Mouse (Mus musculus): ENCODE data around the gene Spaca4. TPM values are rescaled to one million over a fixed set of nuclear protein-coding genes. Genes with fewer than 3 reads are reported as not detected.

The Spaca4 gene
- polyA plus RNA-seq, 1 experiment from 2014 or later = not detected

GRCm38 (mm10) chr7:45697894-45698293 lies 27.7 kb downstream of the Spaca4 start:
- Histone ChIP-seq H3K36me3 (no peaks in the 10 kb centered on the region), H3K27me3 (peaks cover 36% of the 10 kb centered on the region), H3K9ac (replicated peaks) (no peak overlapping the region), H3K27ac (no peak overlapping the region), H3K4me2 (no peak overlapping the region), H3K4me1 (replicated peaks) (peaks cover 40% of the 10 kb centered on the region), H3K4me3 (replicated peaks) (no peak overlapping the region), H3K9me3 (no peaks in the 10 kb centered on the region)
- no peak for ATAC-seq (ENCODE audit: insufficient number of reproducible peaks, insufficient read depth, low FRiP score, low TSS enrichment, low read depth)
- WGBS = 83% methylated on average over 7 of the region's 7 CpGs

DNA sequence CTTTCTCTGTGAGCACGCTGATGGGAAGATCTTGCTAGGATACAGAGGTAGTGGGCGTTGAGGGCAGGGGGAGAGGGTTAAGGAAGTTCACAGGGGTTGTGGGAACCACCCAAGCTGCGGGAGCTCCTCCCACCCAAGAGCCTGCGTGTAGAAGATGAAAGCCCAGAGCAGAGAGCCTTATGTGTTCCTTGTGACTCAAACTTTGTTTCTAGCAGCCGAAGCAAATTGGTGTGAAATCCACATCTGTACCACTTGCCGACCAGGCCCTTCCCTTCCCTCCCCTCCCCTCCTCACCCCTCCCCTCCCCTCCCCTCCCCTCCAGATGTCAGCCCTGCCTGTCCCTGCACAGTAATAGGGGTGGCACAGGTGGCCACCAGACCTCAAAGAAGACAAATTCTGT lies 30.5 kb downstream of the Spaca4 start:
- Histone ChIP-seq H3K27ac (peak overlapping the region; percentile 80), H3K27me3 (peaks cover 24% of the 10 kb centered on the region), H3K9ac (replicated peaks) (no peak overlapping the region), H3K4me1 (replicated peaks) (peaks cover 25% of the 10 kb centered on the region), H3K4me3 (replicated peaks) (no peak overlapping the region), H3K9me3 (no peaks in the 10 kb centered on the region), H3K4me2 (no peak overlapping the region), H3K36me3 (no peaks in the 10 kb centered on the region)
- ATAC-seq (ENCODE audit: insufficient number of reproducible peaks, insufficient read depth, low FRiP score, low TSS enrichment, low read depth) = peak; percentile 30; the same call in 1 of the 2 replicates
- WGBS = 7% methylated on average over 6 of the region's 6 CpGs

DNA sequence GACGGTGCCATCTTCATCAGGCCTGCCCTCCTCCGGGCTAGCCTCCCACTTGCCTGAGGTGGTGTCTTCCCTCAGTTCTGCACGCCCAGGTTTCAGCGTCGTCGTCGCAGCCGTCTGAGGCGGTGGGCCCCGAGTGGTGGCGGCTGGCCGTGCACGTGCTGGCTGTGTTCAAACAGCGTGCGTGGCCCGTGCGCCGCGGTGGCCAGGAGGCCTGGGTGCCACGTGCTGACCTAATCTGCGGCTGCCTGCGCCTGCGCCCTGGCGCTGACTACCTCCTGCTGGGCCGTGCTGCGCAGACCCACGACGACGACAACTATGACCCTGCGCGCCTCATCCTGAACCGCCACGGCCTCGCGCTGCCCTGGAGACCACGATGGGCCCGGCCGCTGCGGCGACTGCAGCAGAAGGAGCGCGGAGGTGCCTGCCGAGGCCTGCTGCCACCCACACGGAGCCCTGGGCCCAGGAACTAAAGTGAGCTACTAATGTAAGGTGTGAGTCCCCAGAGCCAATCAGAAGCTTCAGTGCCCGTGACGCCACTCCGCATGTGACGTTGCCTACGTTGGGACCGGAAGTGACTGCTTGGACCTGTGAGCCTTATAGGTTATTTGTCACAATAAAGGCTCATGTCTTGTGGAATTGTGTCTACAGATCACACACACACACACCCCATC lies 31.6 kb downstream of the Spaca4 start, which contains the start of gene Sec1:
TSS of gene Sec1 (minus strand) at position 482 of the 671 bp plus-strand sequence.
- WGBS = 90% methylated on average over 50 of the region's 50 CpGs
- no peak within 1 kb of the TSS for H3K4me2 ChIP-seq
- H3K27me3 ChIP-seq = peaks cover 14% of the 10 kb centered on the region
- no peaks in the 10 kb centered on the region for H3K9me3 ChIP-seq
- H3K4me1 ChIP-seq (replicated peaks) = peaks cover 19% of the 10 kb centered on the region; the same call in 1 of the 2 replicates
- no peaks in the 10 kb centered on the region for H3K36me3 ChIP-seq
- H3K4me3 ChIP-seq (replicated peaks) = no peak within 1 kb of the TSS
- ATAC-seq (ENCODE audit: insufficient number of reproducible peaks, insufficient read depth, low FRiP score, low TSS enrichment, low read depth) = no peak
- H3K27ac ChIP-seq = peak within 1 kb of the TSS; percentile 80
- no peak within 1 kb of the TSS for H3K9ac ChIP-seq (replicated peaks)

DNA sequence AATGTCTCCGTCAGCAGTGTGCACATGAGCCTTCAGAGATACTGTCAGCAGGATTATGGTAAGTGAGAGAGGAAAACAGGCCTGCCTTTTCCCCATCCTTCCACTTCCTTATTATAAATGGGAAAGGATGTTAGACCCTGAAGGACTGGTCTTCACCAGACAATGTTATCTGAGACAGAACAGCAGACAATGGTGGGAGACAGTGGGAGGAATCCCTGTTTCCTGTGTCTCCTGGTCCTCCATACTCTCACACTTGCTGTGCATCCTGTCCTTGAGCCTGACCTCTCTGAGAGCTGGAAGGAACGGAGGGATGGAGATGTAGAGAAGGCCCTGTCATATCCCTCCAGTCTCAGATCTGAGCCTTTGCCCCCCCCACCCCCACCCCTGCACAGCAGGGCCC lies 33.2 kb downstream of the Spaca4 start:
- no peak overlapping the region for H3K4me3 ChIP-seq (replicated peaks)
- ATAC-seq (ENCODE audit: insufficient number of reproducible peaks, insufficient read depth, low FRiP score, low TSS enrichment, low read depth) = no peak
- no peaks in the 10 kb centered on the region for H3K9me3 ChIP-seq
- H3K4me1 ChIP-seq (replicated peaks) = peaks cover 23% of the 10 kb centered on the region; the same call in 1 of the 2 replicates
- WGBS = 76% methylated on average over 2 of the region's 2 CpGs
- no peak overlapping the region for H3K9ac ChIP-seq (replicated peaks)
- no peaks in the 10 kb centered on the region for H3K27me3 ChIP-seq
- H3K4me2 ChIP-seq = no peak overlapping the region
- no peak overlapping the region for H3K27ac ChIP-seq
- H3K36me3 ChIP-seq = no peaks in the 10 kb centered on the region

DNA sequence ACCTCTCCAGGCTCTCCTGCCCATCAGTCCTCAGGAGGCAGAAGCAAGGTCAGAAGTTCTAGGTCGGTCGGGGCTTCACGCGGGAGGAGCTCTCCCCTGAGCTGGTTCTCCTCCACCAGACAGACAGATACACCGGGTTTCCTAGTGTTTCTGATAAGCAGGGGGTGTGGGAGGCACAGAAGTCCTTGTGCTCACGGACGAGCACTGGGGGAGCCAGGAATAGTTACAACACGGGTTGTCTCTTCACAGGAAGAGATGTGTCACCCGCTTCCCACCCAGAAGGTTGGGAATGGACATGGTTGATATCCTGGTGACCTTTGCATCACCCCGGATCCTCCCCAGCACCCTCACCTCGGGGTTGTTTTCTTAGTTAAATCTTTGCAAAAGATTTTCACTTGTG lies 35.8 kb downstream of the Spaca4 start:
- Histone ChIP-seq H3K9ac (replicated peaks) (no peak overlapping the region), H3K4me3 (replicated peaks) (no peak overlapping the region), H3K27ac (no peak overlapping the region), H3K4me1 (replicated peaks) (peaks cover 31% of the 10 kb centered on the region), H3K27me3 (0 out of 2 replicates have a peak, but pooled peaks cover 6% of the 10 kb centered on the region), H3K4me2 (no peak overlapping the region), H3K36me3 (no peaks in the 10 kb centered on the region), H3K9me3 (no peaks in the 10 kb centered on the region)
- no peak for ATAC-seq (ENCODE audit: insufficient number of reproducible peaks, insufficient read depth, low FRiP score, low TSS enrichment, low read depth)
- 78% methylated on average over 11 of the region's 11 CpGs for WGBS

- Histone ChIP-seq H3K9ac (replicated peaks) (no peak overlapping the region), H3K9me3 (no peaks in the 10 kb centered on the region), H3K4me1 (replicated peaks) (peaks cover 28% of the 10 kb centered on the region), H3K36me3 (no peaks in the 10 kb centered on the region), H3K4me3 (replicated peaks) (no peak overlapping the region), H3K4me2 (no peak overlapping the region), H3K27me3 (0 out of 2 replicates have a peak, but pooled peaks cover 6% of the 10 kb centered on the region), H3K27ac (no peak overlapping the region)
- 51% methylated on average over 6 of the region's 6 CpGs for WGBS
- no peak for ATAC-seq (ENCODE audit: insufficient number of reproducible peaks, insufficient read depth, low FRiP score, low TSS enrichment, low read depth)
These were observed 36.5 kb downstream of the Spaca4 start for GRCm38 (mm10) chr7:45689099-45689498.

DNA sequence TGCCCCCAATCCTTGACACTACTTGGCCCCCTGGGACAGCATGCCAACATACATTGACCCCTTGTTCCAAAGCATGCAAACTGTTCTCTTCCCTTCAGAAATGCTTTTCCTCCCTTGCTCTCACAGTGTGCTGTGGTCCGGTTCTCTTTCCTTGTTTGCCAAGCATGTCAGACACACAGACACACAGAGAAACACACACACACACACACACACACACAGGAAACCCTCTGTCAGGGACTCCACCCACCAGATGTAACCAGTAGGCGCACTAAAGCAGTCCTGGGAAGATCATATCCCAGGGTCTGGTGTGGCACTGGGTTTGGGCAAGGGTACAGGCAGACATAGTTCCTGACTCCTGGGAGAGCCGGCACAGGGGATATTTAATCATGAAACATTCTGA lies 38.8 kb downstream of the Spaca4 start:
- H3K4me1 ChIP-seq (replicated peaks) = peaks cover 28% of the 10 kb centered on the region
- no peaks in the 10 kb centered on the region for H3K36me3 ChIP-seq
- no peak overlapping the region for H3K4me2 ChIP-seq
- WGBS = 75% methylated on average over 3 of the region's 3 CpGs
- no peaks in the 10 kb centered on the region for H3K9me3 ChIP-seq
- no peak overlapping the region for H3K9ac ChIP-seq (replicated peaks)
- 0 out of 2 replicates have a peak, but pooled peaks cover 6% of the 10 kb centered on the region for H3K27me3 ChIP-seq
- no peak overlapping the region for H3K27ac ChIP-seq
- ATAC-seq (ENCODE audit: insufficient number of reproducible peaks, insufficient read depth, low FRiP score, low TSS enrichment, low read depth) = no peak
- H3K4me3 ChIP-seq (replicated peaks) = no peak overlapping the region

GRCm38 (mm10) chr7:45685811-45686210 lies 39.8 kb downstream of the Spaca4 start:
- WGBS = 28% methylated on average over 10 of the region's 10 CpGs
- Histone ChIP-seq H3K4me1 (replicated peaks) (peaks cover 28% of the 10 kb centered on the region), H3K27me3 (0 out of 2 replicates have a peak, but pooled peaks cover 6% of the 10 kb centered on the region), H3K9ac (replicated peaks) (no peak overlapping the region; the same call in 1 of the 2 replicates), H3K36me3 (no peaks in the 10 kb centered on the region), H3K27ac (peak overlapping the region; percentile 57; the same call in 1 of the 2 replicates), H3K4me3 (replicated peaks) (no peak overlapping the region), H3K9me3 (no peaks in the 10 kb centered on the region), H3K4me2 (0 out of 2 replicates have a peak overlapping the region, but pooled peaks have one; percentile 2)
- ATAC-seq (ENCODE audit: insufficient number of reproducible peaks, insufficient read depth, low FRiP score, low TSS enrichment, low read depth) = no peak

DNA sequence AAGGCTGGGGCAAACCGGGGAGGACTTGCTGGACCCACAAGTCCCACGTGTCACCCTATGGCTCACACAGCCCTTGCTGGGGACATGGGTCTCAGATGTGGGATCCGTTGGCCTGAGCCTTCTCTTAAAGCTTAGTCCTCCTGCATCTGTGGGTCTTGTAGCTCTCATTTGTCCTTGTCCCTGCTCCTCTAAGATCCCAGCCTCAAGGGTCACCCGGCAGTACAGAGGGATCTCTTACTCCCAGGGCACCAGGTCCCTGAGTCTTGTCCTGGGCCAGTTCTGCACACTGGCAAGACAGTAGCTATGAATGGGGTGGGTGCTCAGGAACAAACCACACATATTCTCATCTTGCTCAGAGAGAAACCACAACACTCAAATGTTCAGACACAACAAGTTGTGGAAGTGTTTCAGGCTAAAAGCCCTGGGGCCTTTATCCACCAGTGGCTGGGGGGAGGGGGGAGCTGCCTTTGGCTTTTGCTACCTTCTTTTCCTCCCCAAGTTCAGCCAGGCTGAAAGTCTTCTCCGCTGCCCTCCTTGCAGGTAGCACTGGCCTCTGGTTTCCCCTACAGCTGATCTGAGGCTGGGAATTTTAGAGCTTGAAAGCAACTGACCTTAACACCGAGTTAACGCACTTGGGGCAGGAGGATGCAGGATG lies 42.1 kb downstream of the Spaca4 start, which contains the start of gene Ntn5:
TSS of gene Ntn5 (plus strand) at position 627 of the 655 bp plus-strand sequence.
- H3K27me3 ChIP-seq = 0 out of 2 replicates have a peak, but pooled peaks cover 6% of the 10 kb centered on the region
- no peaks in the 10 kb centered on the region for H3K36me3 ChIP-seq
- H3K4me3 ChIP-seq (replicated peaks) = no peak within 1 kb of the TSS
- H3K4me1 ChIP-seq (replicated peaks) = peaks cover 21% of the 10 kb centered on the region
- 77% methylated on average over 7 of the region's 7 CpGs for WGBS
- H3K4me2 ChIP-seq = peak within 1 kb of the TSS; percentile 40; the same call in 1 of the 2 replicates
- 0 out of 2 replicates have a peak within 1 kb of the TSS, but pooled peaks have one; percentile 18 for H3K9ac ChIP-seq (replicated peaks)
- no peaks in the 10 kb centered on the region for H3K9me3 ChIP-seq
- H3K27ac ChIP-seq = no peak within 1 kb of the TSS; the same call in 1 of the 2 replicates
- no peak for ATAC-seq (ENCODE audit: insufficient number of reproducible peaks, insufficient read depth, low FRiP score, low TSS enrichment, low read depth)

- peak overlapping the region; percentile 67 for H3K27ac ChIP-seq
- peaks cover 21% of the 10 kb centered on the region for H3K4me1 ChIP-seq (replicated peaks)
- 29% methylated on average over 14 of the region's 14 CpGs for WGBS
- H3K27me3 ChIP-seq = 0 out of 2 replicates have a peak, but pooled peaks cover 6% of the 10 kb centered on the region
- peak; percentile 61 for ATAC-seq (ENCODE audit: insufficient number of reproducible peaks, insufficient read depth, low FRiP score, low TSS enrichment, low read depth)
- H3K9me3 ChIP-seq = no peaks in the 10 kb centered on the region
- 0 out of 2 replicates have a peak overlapping the region, but pooled peaks have one; percentile 9 for H3K4me3 ChIP-seq (replicated peaks)
- H3K9ac ChIP-seq (replicated peaks) = 0 out of 2 replicates have a peak overlapping the region, but pooled peaks have one; percentile 31
- peak overlapping the region; percentile 40 for H3K4me2 ChIP-seq
- no peaks in the 10 kb centered on the region for H3K36me3 ChIP-seq
These were observed 43.2 kb downstream of the Spaca4 start for GRCm38 (mm10) chr7:45682144-45683126.

Data from limb, embryonic 12.5 days (tissue).